Mouse (Mus musculus) CD4-positive helper T cell, adult 2 months (primary cell): ENCODE data around the gene 4931422A03Rik.
"Not testable (repeated sequence)": the region's sequence is repeated elsewhere in the genome, so short reads cannot be mapped to it uniquely, and the experiment has no call there.

Experiments used
- DNase-seq: peaks from one replicate; pipeline ENCODE4 v3.0.0-alpha.2; 2012; ENCODE audit warnings: low read depth, missing footprints, low spot score

Gene 4931422A03Rik

DNA sequence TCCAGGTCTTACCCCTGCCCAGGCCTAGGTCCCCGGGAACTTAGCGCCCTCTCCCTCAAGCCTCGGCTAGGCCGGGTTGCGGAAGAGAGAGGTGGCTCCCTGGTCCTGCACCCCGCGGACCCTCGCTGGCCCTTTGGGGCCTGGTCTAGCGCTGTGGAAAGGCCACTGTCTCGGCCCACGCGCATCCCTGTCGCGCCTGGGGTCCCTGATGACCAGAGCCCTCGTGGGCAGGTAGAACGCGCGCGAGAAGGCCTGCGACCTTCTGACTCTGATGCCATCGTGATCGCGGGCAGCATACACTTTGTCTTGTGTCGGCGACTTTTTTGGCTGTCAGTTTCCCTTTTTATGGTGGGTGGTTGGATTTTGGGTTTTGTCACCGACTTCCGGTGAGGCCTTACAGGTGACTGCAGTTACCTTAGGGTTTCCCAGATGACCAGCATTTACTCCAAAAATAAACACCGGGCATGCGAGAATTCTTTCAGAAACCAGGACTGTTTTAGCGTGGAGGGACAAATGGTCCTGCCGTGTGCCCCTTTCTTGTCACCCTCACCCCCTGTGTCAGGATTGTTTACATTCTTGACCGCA, at the start of gene 4931422A03Rik:
Gene 4931422A03Rik, minus strand, starts transcription at position 223 of the 585 bp plus-strand sequence.
- DNase-seq, result no peak

DNA sequence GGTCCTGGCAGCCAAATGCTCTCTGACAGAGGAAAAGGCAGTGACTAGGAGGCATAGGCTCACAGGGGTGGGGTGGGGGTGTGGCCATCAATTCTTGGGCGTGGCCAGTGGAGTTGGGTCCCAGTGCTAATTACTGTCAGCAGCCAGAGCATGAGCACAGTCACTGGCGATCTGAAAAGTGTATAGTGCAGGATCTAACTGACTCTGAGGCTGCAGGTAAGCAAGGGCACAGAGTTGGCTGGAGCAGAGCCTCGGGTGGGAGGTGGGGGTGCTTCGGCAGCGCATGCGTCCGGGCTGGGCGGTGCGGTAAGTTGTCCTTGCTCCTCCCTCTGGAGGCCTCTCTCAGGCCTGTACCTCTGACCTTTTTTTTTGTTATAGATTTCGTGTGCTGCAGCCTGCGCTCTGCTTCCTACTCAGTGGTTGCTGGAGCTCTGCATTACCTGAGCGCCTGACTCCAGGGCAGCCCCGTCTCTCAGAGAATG, 41.6 kb upstream of the 4931422A03Rik start, which contains the start of gene Cd59b:
Gene Cd59b, plus strand, starts transcription at position 146 of the 482 bp plus-strand sequence.
- DNase-seq, result peak; percentile 56

DNA sequence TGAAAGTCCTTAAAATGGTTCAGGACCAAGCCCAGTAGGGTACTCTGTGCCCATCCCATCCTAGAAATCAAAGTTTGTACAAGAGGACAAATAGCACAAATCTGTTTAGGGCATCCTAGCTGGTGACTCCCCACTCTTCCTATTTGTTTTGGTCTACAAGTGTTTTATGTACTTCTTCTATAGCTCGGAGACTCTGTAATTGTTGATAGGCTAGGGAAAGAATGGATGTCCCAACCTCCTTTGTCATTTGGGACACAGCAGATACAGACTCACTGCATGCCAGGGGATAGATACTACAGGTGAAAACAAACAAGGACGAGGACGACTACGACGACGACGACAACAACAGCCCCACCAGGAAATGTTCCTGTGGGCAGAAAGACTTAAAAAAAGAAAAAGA, 40.3 kb upstream of the 4931422A03Rik start, which contains the start of gene Gm10799:
Gene Gm10799, minus strand, starts transcription at position 101 of the 400 bp plus-strand sequence.
- DNase-seq, result not testable (repeated sequence)

- not testable (repeated sequence) for DNase-seq
These were observed 37.4 kb upstream of the 4931422A03Rik start, which contains the start of gene Gm10912 for GRCm38 (mm10) chr2:104065526-104065925. Gene Gm10912, plus strand, starts transcription at chr2:104065826.

- no peak for DNase-seq
These were observed 36.0 kb upstream of the 4931422A03Rik start for GRCm38 (mm10) chr2:104064152-104064551.

DNA sequence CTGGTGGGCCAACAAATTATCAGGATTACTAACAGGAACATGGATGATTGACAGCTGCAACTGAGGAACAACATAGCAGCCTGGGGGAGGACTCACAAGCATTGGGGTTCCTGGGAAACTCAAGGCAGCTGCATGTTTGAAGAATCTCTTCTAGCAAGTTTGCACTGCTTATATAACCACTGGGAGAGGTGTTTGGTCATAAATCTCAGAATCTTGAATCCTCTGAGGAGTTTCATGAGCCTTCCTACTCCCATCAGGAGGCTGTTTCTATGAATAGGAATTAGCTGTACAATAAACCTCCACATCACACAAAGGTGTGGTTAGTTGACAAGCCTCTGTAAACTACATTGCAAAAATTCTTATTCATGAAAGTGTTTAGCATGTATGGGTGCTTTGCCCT, 34.5 kb upstream of the 4931422A03Rik start:
- no peak for DNase-seq

DNA sequence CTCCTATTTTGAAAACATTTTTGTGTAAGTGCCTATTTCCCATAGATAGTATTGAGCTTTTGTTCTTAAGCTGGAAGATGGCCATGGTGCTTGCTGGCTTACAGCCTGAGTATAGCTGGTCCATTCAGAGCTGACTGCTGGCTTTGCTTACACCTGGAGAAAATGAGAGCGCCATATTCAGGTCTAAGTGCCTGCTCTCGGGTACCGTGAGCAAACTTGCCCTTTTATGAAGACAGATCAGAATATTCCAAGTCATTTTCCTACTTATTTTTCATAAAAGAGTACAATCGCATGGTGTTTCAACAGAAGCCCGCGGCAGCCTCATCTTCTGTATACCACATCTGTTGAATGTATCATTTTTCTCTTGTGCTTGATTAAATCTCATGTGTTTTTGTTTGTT, 32.8 kb upstream of the 4931422A03Rik start:
- no peak for DNase-seq

DNA sequence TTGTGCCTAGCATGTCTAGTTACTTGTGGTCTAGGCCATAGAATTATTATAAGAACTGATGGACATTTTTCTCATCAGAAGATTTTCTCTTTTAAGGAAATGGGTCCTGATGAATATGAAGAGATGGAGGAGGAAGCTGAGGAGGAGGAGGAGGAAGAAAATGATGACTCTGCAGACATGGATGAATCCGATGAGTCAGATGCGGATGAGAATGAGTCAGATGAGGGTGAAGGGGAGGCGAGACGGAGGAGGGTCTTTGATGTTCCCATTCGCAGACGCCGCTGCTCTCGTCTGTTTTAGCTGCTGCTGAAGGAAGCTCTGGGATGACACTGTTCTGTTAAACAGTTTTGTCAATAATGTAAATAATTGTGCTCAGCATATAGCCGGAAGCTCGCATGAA, 31.6 kb upstream of the 4931422A03Rik start:
- no peak for DNase-seq

- DNase-seq, result no peak
These were observed 30.8 kb upstream of the 4931422A03Rik start for GRCm38 (mm10) chr2:104058954-104059353.

GRCm38 (mm10) chr2:104058381-104058780, 30.2 kb upstream of the 4931422A03Rik start:
- DNase-seq, result no peak

- DNase-seq, result no peak
These were observed 16.4 kb upstream of the 4931422A03Rik start for GRCm38 (mm10) chr2:104044479-104045080.

GRCm38 (mm10) chr2:104043624-104044478, 15.7 kb upstream of the 4931422A03Rik start:
- no peak for DNase-seq

DNA sequence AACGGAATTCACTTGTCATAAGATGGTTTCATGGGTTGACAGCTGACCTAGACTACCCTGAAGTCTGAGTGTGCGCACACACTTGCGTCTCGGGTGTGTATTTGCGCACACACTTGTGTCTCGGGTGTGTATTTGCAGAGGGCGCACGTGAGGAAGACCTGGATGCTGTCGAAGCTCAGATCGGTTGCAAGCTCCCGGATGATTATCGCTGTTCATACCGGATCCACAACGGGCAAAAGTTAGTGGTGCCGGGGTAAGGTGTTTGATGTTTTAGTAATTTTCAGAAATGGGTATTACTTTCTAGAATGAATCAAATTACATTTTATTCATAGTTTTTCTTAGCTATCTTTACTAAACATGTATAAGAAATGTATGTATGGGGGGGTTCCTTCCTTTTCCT, 14.6 kb upstream of the 4931422A03Rik start:
- no peak for DNase-seq

GRCm38 (mm10) chr2:104041632-104042031, 13.5 kb upstream of the 4931422A03Rik start:
- DNase-seq, result peak; percentile 6

- DNase-seq, result no peak
These were observed 10.1 kb upstream of the 4931422A03Rik start for GRCm38 (mm10) chr2:104038236-104038635.

- no peak for DNase-seq
These were observed 8.2 kb upstream of the 4931422A03Rik start for GRCm38 (mm10) chr2:104036316-104036715.

DNA sequence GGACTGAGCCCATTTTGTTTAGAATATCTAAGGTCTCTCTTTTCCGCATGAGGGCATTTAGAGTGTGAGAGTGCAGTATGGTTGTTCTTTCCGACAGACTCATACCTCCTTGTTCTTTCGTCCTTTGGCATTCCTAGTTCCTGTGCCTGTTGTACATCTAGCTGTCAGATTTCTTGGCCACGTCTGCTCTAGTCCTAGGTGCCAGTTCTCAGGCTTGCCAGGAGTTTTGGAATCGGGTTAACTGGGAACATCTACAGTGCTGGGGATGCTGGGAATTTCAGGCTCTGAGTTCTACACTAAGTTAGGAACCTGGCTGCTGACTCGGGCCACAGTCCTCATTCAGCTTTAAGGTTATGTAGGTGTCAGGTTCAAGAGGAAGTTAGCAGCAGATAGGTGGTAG, 7.4 kb upstream of the 4931422A03Rik start:
- DNase-seq, result no peak

DNA sequence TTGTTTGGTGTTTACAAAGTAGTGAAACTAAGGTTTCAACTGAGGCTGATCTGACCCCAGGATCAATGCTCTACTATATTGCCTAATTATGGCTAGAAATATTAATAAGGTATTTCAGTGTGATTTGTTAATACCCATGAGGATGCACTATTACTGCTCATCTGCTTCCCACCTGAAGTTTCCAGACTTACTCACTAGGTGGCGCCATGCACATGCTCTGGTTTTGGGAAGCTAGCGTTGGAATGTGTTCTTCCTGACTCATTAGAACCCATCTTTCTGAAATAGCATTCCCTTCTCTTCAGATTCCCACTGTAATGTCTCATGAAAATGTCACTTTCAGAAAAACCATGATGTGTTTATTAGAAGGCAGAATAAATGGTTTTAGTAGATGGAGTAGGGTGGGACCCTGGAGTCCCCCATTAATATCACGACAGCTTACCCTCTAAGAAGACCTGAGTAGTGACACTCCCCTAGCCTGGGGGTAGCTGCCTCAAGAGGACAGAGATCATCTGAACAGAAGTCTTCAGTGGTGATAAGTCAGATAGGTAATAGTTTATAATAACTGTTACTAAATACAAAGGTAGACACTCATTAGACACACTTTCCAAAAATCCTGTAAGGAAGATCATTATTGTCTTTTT, 6.8 kb upstream of the 4931422A03Rik start:
- peak; percentile 31 for DNase-seq

- no peak for DNase-seq
These were observed 3.9 kb upstream of the 4931422A03Rik start for GRCm38 (mm10) chr2:104032056-104032455.

DNA sequence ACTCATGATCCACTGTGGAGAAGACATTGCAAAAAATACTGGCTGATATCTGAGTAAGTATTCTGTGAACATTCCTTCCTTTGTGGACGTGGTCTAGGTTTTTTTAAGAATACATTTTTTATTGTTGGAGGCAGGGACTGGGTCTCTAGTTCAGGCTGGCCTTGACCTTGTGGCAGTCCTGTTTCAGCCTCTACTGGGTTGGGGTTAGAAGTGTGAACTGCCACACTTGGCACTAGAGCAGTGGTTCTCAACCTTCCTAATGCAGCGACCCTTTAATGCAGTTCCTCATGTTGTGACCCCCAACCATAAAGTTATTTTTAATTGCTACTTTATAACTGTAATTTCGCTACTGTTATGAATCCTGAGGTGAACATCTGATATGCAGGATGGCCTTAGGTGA, 2.2 kb upstream of the 4931422A03Rik start:
- DNase-seq, result no peak

- no peak for DNase-seq
These were observed 913 bp upstream of the 4931422A03Rik start for GRCm38 (mm10) chr2:104029074-104029473.
